Mouse (Mus musculus) granulocyte monocyte progenitor cell, adult 5-6 weeks (primary cell): ENCODE results near the gene Cldn6. TPM values are rescaled to one million over a fixed set of nuclear protein-coding genes. Genes with fewer than 3 reads are reported as not detected.

ENCODE experiments used
- ATAC-seq: replicated peaks from 2 replicates; pipeline ENCODE4 v1.8.0; 2016; ENCODE audit warnings: mild to moderate bottlenecking, moderate TSS enrichment, inconsistent platforms; ENCODE audit not compliant: poor library complexity, severe bottlenecking
- total RNA-seq, 2 experiments: library from RNA; stranded (forward) in 1 of 2; stranded (reverse) in 1 of 2; fragments of 200-712, 200-1000 nt in 1 of 2; fragments of >200 nt in 1 of 2; fragmentation: Nextera tagmentation in 1 of 2; gene quantifications; 2 replicates each; pipeline ENCODE4 v1.2.3; 2014 to 2017

Cldn6 gene
- total RNA-seq, 2 experiments from 2014 or later = 0.67 TPM; not detected in 1

- ATAC-seq = no peak
Measured at GRCm38 (mm10) chr17:23705525-23706104, 26.6 kb downstream of the Cldn6 start.

- peak; percentile 79 for ATAC-seq
Measured at GRCm38 (mm10) chr17:23706212-23706611, 27.2 kb downstream of the Cldn6 start.

DNA sequence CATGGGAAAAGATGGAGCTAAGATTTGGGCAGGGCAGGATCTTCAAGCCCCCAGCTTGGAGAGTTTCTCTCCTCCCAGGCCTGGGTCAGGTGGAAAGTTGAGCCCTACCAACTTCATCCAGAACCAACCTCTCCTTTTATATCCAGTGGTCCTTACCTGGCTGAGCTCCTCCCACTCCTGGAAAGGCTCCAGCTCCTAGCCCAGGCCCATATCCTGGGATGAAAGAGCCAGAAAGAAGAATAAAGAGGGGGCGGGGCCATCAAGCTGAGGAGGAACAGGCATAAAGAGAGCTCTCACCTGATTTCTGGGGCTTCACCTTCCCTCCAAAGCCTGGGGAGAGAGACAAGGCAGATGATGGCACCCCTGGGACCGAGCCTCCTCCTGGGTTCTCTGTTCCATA is 38.0 kb downstream of the Cldn6 start:
- no peak for ATAC-seq

GRCm38 (mm10) chr17:23719455-23719854 is 40.4 kb downstream of the Cldn6 start:
- peak; percentile 56; the same call in 1 of the 2 replicates for ATAC-seq

- no peak for ATAC-seq
Measured at GRCm38 (mm10) chr17:23721886-23722285, 42.8 kb downstream of the Cldn6 start.

GRCm38 (mm10) chr17:23722376-23723125 is 43.5 kb downstream of the Cldn6 start, which contains the start of gene 1520401A03Rik:
1520401A03Rik (minus strand) TSS chr17:23722783.
- ATAC-seq = no peak

DNA sequence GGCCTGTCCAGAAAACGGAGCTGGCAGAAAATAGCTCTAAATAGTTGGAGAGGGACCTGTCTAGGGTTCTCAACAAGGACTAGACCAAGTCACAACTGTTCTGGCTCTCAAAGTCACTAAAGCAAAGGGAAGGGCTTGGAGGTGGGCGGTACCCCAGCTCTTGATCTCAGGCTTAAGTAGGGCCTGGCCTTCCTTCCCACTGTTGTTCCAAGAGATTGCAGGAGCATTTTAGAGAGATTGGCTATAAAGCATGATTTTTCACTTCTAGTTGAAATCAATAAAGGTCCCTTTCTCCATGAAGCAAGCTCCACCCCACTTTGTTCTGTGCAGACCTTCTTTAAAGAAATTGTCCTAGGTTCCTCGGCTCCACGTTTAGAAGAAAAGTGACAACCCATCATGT is 46.4 kb downstream of the Cldn6 start:
- ATAC-seq = no peak

DNA sequence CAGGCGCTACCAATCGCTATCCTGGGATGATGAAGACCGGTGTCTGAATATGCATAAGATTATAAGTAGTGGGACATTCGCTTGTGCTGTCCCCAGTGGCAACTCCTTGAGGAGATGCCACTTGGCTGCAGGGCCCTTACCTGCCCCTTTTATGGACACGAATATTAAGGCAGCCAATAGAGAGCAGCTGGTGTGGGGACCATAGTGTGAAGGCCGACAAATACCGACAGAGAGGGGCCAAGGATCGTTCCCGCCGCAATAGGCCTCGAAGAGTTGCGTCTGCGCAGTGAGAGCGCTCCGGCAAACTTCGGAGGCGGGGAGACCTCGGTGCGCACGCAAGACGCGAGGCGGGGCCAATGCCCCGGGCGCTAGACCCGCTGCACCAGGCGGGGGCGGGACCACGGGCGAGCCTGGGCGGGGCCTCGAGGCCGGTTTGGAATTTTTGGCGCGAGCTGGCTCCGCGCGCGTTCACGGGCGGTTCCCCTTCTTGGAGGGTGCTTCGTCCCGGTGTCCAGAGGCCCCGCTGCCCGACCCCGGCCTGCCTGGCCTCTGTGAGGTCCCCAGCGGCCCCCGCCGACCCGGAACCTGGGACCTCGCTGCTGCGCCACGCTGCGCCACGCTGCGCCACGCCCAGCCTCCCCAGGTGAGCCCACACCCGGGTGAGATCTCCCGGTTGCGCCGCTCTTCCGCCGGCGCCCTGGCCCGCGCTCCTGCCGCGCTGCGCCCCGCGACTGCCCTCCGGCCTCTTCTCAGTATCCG is 47.1 kb downstream of the Cldn6 start, which contains the start of gene Pkmyt1:
TSS of gene Pkmyt1 (plus strand) at position 338 of the 759 bp plus-strand sequence.
- ATAC-seq = peak; percentile 78

DNA sequence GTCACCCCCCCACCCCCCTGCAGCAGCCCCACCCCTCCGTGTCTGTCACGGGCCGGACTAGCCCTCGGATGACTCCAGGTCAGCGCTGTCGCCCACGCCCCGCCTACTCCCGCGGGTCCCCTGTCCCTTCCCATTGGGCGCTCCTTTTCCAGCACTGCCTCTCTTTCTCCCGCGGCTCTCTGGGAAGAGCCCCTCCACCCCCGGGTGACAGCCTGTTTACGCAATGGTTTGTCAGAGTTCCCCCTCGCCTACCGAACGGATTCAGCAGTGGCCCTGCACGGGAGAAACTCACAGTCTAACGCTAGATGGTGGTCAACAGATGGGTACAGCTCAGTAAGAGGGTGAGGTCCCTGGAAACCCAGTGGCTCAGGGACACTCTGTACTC is 47.7 kb downstream of the Cldn6 start:
- peak; percentile 89 for ATAC-seq

GRCm38 (mm10) chr17:23730441-23730840 is 51.4 kb downstream of the Cldn6 start:
- no peak for ATAC-seq

Other genes with a start within 250 kb of the Cldn6 start
- not detected in 2 replicates for gene Vmn2r117, start 199.6 kb upstream of the Cldn6 start, total RNA-seq (2014; fragmentation: Nextera tagmentation)
- not detected in 2 replicates for gene Vmn2r117, start 199.6 kb upstream of the Cldn6 start, total RNA-seq (2017)
- gene Zfp213, start 115.0 kb upstream of the Cldn6 start, total RNA-seq (2014; fragmentation: Nextera tagmentation) = 4.9 and 6.9 TPM in 2 replicates
- gene Zfp213, start 115.0 kb upstream of the Cldn6 start, total RNA-seq (2017) = 9.7 and 10.7 TPM in 2 replicates
- 1.7 and 2.2 TPM in 2 replicates for gene Zfp13, start 79.8 kb upstream of the Cldn6 start, total RNA-seq (2014; fragmentation: Nextera tagmentation)
- 0.46 and 0.56 TPM in 2 replicates for gene Zfp13, start 79.8 kb upstream of the Cldn6 start, total RNA-seq (2017)
- not detected in 2 replicates for gene Zscan10, start 78.4 kb upstream of the Cldn6 start, total RNA-seq (2014; fragmentation: Nextera tagmentation)
- gene Zscan10, start 78.4 kb upstream of the Cldn6 start, total RNA-seq (2017) = not detected in 2 replicates
- not detected in 2 replicates for gene Mmp25, start 34.0 kb upstream of the Cldn6 start, total RNA-seq (2014; fragmentation: Nextera tagmentation)
- 0.47 and 0.57 TPM in 2 replicates for gene Mmp25, start 34.0 kb upstream of the Cldn6 start, total RNA-seq (2017)
- gene Bicdl2, start 18.7 kb upstream of the Cldn6 start, total RNA-seq (2014; fragmentation: Nextera tagmentation) = not detected in 2 replicates
- not detected in 2 replicates for gene Bicdl2, start 18.7 kb upstream of the Cldn6 start, total RNA-seq (2017)
- 48.9 and 51.5 TPM in 2 replicates for gene Hcfc1r1, start 5.7 kb upstream of the Cldn6 start, total RNA-seq (2014; fragmentation: Nextera tagmentation)
- gene Hcfc1r1, start 5.7 kb upstream of the Cldn6 start, total RNA-seq (2017) = 13.5 and 16.6 TPM in 2 replicates
- 49.8 and 50.2 TPM in 2 replicates for gene Thoc6, start 5.4 kb upstream of the Cldn6 start, total RNA-seq (2014; fragmentation: Nextera tagmentation)
- 37.1 and 39.3 TPM in 2 replicates for gene Thoc6, start 5.4 kb upstream of the Cldn6 start, total RNA-seq (2017)
- gene Tnfrsf12a, start 1.8 kb upstream of the Cldn6 start, total RNA-seq (2014; fragmentation: Nextera tagmentation) = 5.1 and 7.8 TPM in 2 replicates
- 4.7 and 7.7 TPM in 2 replicates for gene Tnfrsf12a, start 1.8 kb upstream of the Cldn6 start, total RNA-seq (2017)
- gene Cldn9, start 4.8 kb downstream of the Cldn6 start, total RNA-seq (2014; fragmentation: Nextera tagmentation) = not detected in 2 replicates
- gene Cldn9, start 4.8 kb downstream of the Cldn6 start, total RNA-seq (2017) = not detected in 2 replicates
- gene 1520401A03Rik, start 43.5 kb downstream of the Cldn6 start, total RNA-seq (2014; fragmentation: Nextera tagmentation) = not detected in 2 replicates
- not detected in 2 replicates for gene 1520401A03Rik, start 43.5 kb downstream of the Cldn6 start, total RNA-seq (2017)
- gene Pkmyt1, start 47.1 kb downstream of the Cldn6 start, total RNA-seq (2014; fragmentation: Nextera tagmentation) = 63.7 and 86.7 TPM in 2 replicates
- 22.0 and 24.3 TPM in 2 replicates for gene Pkmyt1, start 47.1 kb downstream of the Cldn6 start, total RNA-seq (2017)
- gene Paqr4, start 61.6 kb downstream of the Cldn6 start, total RNA-seq (2014; fragmentation: Nextera tagmentation) = 0.69 and 2.4 TPM in 2 replicates
- gene Paqr4, start 61.6 kb downstream of the Cldn6 start, total RNA-seq (2017) = 2.2 and 2.5 TPM in 2 replicates
- not detected in 2 replicates for gene Kremen2, start 66.6 kb downstream of the Cldn6 start, total RNA-seq (2014; fragmentation: Nextera tagmentation)
- gene Kremen2, start 66.6 kb downstream of the Cldn6 start, total RNA-seq (2017) = not detected in 2 replicates
- 10.3 and 17.5 TPM in 2 replicates for gene Flywch1, start 92.4 kb downstream of the Cldn6 start, total RNA-seq (2014; fragmentation: Nextera tagmentation)
- 15.2 and 22.4 TPM in 2 replicates for gene Flywch1, start 92.4 kb downstream of the Cldn6 start, total RNA-seq (2017)
- gene Flywch2, start 106.8 kb downstream of the Cldn6 start, total RNA-seq (2014; fragmentation: Nextera tagmentation) = 0.80 and 7.2 TPM in 2 replicates
- gene Flywch2, start 106.8 kb downstream of the Cldn6 start, total RNA-seq (2017) = 0.30 TPM in 1 of 2 replicates, not detected in the other
- 563 and 623 TPM in 2 replicates for gene Srrm2, start 111.3 kb downstream of the Cldn6 start, total RNA-seq (2014; fragmentation: Nextera tagmentation)
- 126 TPM in 2 replicates for gene Srrm2, start 111.3 kb downstream of the Cldn6 start, total RNA-seq (2017)
- gene Elob, start 149.9 kb downstream of the Cldn6 start, total RNA-seq (2014; fragmentation: Nextera tagmentation) = 318 and 455 TPM in 2 replicates
- gene Elob, start 149.9 kb downstream of the Cldn6 start, total RNA-seq (2017) = 124 and 129 TPM in 2 replicates
- not detected in 2 replicates for gene Prss33, start 156.8 kb downstream of the Cldn6 start, total RNA-seq (2014; fragmentation: Nextera tagmentation)
- not detected in 2 replicates for gene Prss33, start 156.8 kb downstream of the Cldn6 start, total RNA-seq (2017)
- not detected in 2 replicates for gene Prss32, start 164.6 kb downstream of the Cldn6 start, total RNA-seq (2014; fragmentation: Nextera tagmentation)
- gene Prss32, start 164.6 kb downstream of the Cldn6 start, total RNA-seq (2017) = not detected in 2 replicates
- gene Prss41, start 164.9 kb downstream of the Cldn6 start, total RNA-seq (2014; fragmentation: Nextera tagmentation) = not detected in 2 replicates
- not detected in 2 replicates for gene Prss41, start 164.9 kb downstream of the Cldn6 start, total RNA-seq (2017)
- gene Prss21, start 188.8 kb downstream of the Cldn6 start, total RNA-seq (2014; fragmentation: Nextera tagmentation) = not detected in 2 replicates
- not detected in 2 replicates for gene Prss21, start 188.8 kb downstream of the Cldn6 start, total RNA-seq (2017)
- gene Dcpp1, start 201.6 kb downstream of the Cldn6 start, total RNA-seq (2014; fragmentation: Nextera tagmentation) = not detected in 2 replicates
- gene Dcpp1, start 201.6 kb downstream of the Cldn6 start, total RNA-seq (2017) = not detected in 2 replicates
- not detected in 2 replicates for gene Dcpp2, start 201.6 kb downstream of the Cldn6 start, total RNA-seq (2014; fragmentation: Nextera tagmentation)
- gene Dcpp2, start 201.6 kb downstream of the Cldn6 start, total RNA-seq (2017) = not detected in 2 replicates
- gene Dcpp3, start 238.2 kb downstream of the Cldn6 start, total RNA-seq (2014; fragmentation: Nextera tagmentation) = not detected in 2 replicates
- gene Dcpp3, start 238.2 kb downstream of the Cldn6 start, total RNA-seq (2017) = not detected in 2 replicates